8 mouse cellular contexts compared by ENCODE assay signal in genomic region chr2:57237475-57237919, GRCm38 (mm10). TPM values are rescaled to one million over a fixed set of nuclear protein-coding genes. Genes with fewer than 3 reads are reported as not detected.
A peak's percentile ranks its signal among the peaks of the same experiment; 100 is the strongest.
DNase-seq lines count a peak whose midpoint lies in the region; ATAC-seq and TF ChIP-seq lines count a peak whose summit lies in the region.

TSS of gene Gpd2 (plus strand) at chr2:57237635.

- TF ChIP-seq POLR2A in bone marrow macrophage, adult 2 months (IDR thresholded peaks at IDR 0.05; ENCODE audit: borderline replicate concordance, low read depth, low read length), result no peak

- peak; percentile 64 for ATAC-seq in neural tube, embryonic 11.5 days (ENCODE audit: insufficient read depth, low FRiP score, low TSS enrichment)
- no peak for ATAC-seq in inflammation-experienced regulatory T-cells, adult 6 months
- ATAC-seq in liver, embryonic 16.5 days (ENCODE audit: low read depth), result no peak

- peak within 1 kb of the TSS; percentile 27; the same call in 1 of the 2 replicates for H3K27ac ChIP-seq in neural tube, embryonic 11.5 days (ENCODE audit: low read depth, low read length)
- H3K27ac ChIP-seq in bone marrow macrophage, adult 2 months (ENCODE audit: insufficient read depth, low read depth, low read length), result peak within 1 kb of the TSS; percentile 76
- H3K27ac ChIP-seq in liver, embryonic 16.5 days (ENCODE audit: low read length), result peak within 1 kb of the TSS; percentile 52; the same call in 1 of the 2 replicates

- peak within 1 kb of the TSS; percentile 88 for H3K9ac ChIP-seq in neural tube, embryonic 11.5 days (ENCODE audit: low read length)
- peak within 1 kb of the TSS; percentile 74 for H3K9ac ChIP-seq in liver, embryonic 16.5 days (ENCODE audit: low read depth, low read length)

- 6% methylated on average over 19 of the region's 20 CpGs for WGBS in neural tube, embryonic 11.5 days
- 10% methylated on average over 19 of the region's 20 CpGs for WGBS in liver, embryonic 16.5 days (ENCODE audit: insufficient replicate concordance)

- H3K4me2 ChIP-seq in neural tube, embryonic 11.5 days (ENCODE audit: low read depth), result peak within 1 kb of the TSS; percentile 97
- H3K4me2 ChIP-seq in liver, embryonic 16.5 days (ENCODE audit: low read depth, low read length), result peak within 1 kb of the TSS; percentile 92

- no peak for DNase-seq in neural tube, embryonic 11.5 days (ENCODE audit: low spot score)
- DNase-seq in neural tube, embryonic 10.5 days (ENCODE audit: extremely low spot score, low spot score), result no peak
- DNase-seq in gastrocnemius, adult 8-10 months (ENCODE audit: low spot score in 2 of 2), result no peak
- no peak for DNase-seq in c-Kit-positive CD71-positive TER-119-positive erythroid progenitor cells, embryonic 14.5 days (ENCODE audit: low spot score)
- DNase-seq in spleen, postnatal 4 days (ENCODE audit: low spot score in 2 of 2), result no peak

- peaks cover 4% of the 10 kb centered on the region; the same call in 1 of the 2 replicates for H3K4me1 ChIP-seq in neural tube, embryonic 11.5 days (ENCODE audit: control insufficient read depth, insufficient read depth, low read length)
- peaks cover 6% of the 10 kb centered on the region for H3K4me1 ChIP-seq in bone marrow macrophage, adult 2 months (ENCODE audit: control insufficient read depth, insufficient read depth, low read length)
- peaks cover 8% of the 10 kb centered on the region; the same call in 1 of the 2 replicates for H3K4me1 ChIP-seq in liver, embryonic 16.5 days (ENCODE audit: control insufficient read depth, low read depth, low read length)

- no peaks in the 10 kb centered on the region for H3K9me3 ChIP-seq in neural tube, embryonic 11.5 days (ENCODE audit: control insufficient read depth, low read length)
- no peaks in the 10 kb centered on the region for H3K9me3 ChIP-seq in liver, embryonic 16.5 days (replicated peaks; ENCODE audit: control insufficient read depth, low read length)

- no peaks in the 10 kb centered on the region for H3K36me3 ChIP-seq in neural tube, embryonic 11.5 days (ENCODE audit: control insufficient read depth, insufficient read depth, low read length)
- H3K36me3 ChIP-seq in liver, embryonic 16.5 days (ENCODE audit: control insufficient read depth, insufficient read depth), result no peaks in the 10 kb centered on the region

- TF ChIP-seq CTCF in bone marrow macrophage, adult 2 months (IDR thresholded peaks at IDR 0.05; ENCODE audit: low read depth, low read length), result no peak

- no peaks in the 10 kb centered on the region for H3K27me3 ChIP-seq in neural tube, embryonic 11.5 days (ENCODE audit: control insufficient read depth, insufficient read depth, low read length)
- no peaks in the 10 kb centered on the region for H3K27me3 ChIP-seq in liver, embryonic 16.5 days (ENCODE audit: control insufficient read depth, insufficient read depth, low read depth, low read length)

- H3K4me3 ChIP-seq in neural tube, embryonic 11.5 days (ENCODE audit: low read depth, low read length), result peak within 1 kb of the TSS; percentile 66
- peak within 1 kb of the TSS; percentile 91 for H3K4me3 ChIP-seq in bone marrow macrophage, adult 2 months (ENCODE audit: insufficient read depth, low read length)
- H3K4me3 ChIP-seq in liver, embryonic 16.5 days (ENCODE audit: low read depth, low read length), result peak within 1 kb of the TSS; percentile 75

RNA-seq across cellular contexts. Expression of gene Gpd2, which starts in this region (rescaled TPM):
- 22.2 and 22.6 TPM in 2 replicates for polyA plus RNA-seq in neural tube, embryonic 11.5 days (2014; fragmentation: Nextera tagmentation; extraction: Ambion mirVana)
- 6.5 and 6.9 TPM in 2 replicates for polyA plus RNA-seq in bone marrow macrophage, adult 2 months (2012; ENCODE audit: insufficient read depth, insufficient read length, missing spikeins)
- 100 to 1,000 TPM; 193 to 241 (median 217) TPM for total RNA-seq in gastrocnemius, adult 8-10 months (2022)
- polyA plus RNA-seq in inflammation-experienced regulatory T-cells, adult 6 months (2017; shearing (Covaris generic)), result 10 to 100 TPM; 13.9 to 21.8 (median 15.2) TPM
- polyA plus RNA-seq in liver, embryonic 16.5 days (2015; fragmentation: Nextera tagmentation; extraction: Ambion mirVana), result 4.6 and 5.9 TPM in 2 replicates
